Mouse (Mus musculus) embryonic fibroblast, embryonic 13.5 days (primary cell): ENCODE results near the gene C2cd4d. TPM values are rescaled to one million over a fixed set of nuclear protein-coding genes. Genes with fewer than 3 reads are reported as not detected.

Source experiments
- H3K27ac ChIP-seq: 2 replicates; pipeline ENCODE4 v1.5.1; 2012; ENCODE audit warnings: low read length, control low read depth, inconsistent platforms; ENCODE audit not compliant: insufficient read depth
- H3K4me1 ChIP-seq: 2 replicates; pipeline ENCODE4 v1.6.1; 2011; ENCODE audit warnings: low read length; ENCODE audit not compliant: control insufficient read depth, insufficient read depth
- H3K4me3 ChIP-seq: 2 replicates; pipeline ENCODE4 v1.5.1; 2011; ENCODE audit warnings: mild to moderate bottlenecking, control low read depth, low read length; ENCODE audit not compliant: insufficient read depth
- CTCF ChIP-seq: IDR thresholded peaks from 2 replicates; pipeline ENCODE4 v1.5.1; 2011; ENCODE audit warnings: mild to moderate bottlenecking, control low read depth, low read length, moderate library complexity, borderline replicate concordance; ENCODE audit not compliant: insufficient read depth
- POLR2A ChIP-seq: IDR thresholded peaks from 2 replicates; pipeline ENCODE4 v1.6.1; 2011; ENCODE audit warnings: low read depth, mild to moderate bottlenecking, control low read depth, low read length, moderate library complexity
- polyA plus RNA-seq: library from polyadenylated mRNA; stranded (reverse); fragments of >200 nt; gene quantifications from 2 replicates; pipeline ENCODE4 v1.2.4, GENCODE M21; 2011; ENCODE audit warnings: low read depth; ENCODE audit not compliant: missing spikeins, insufficient read length

C2cd4d gene
- polyA plus RNA-seq, 1 experiment = not detected

DNA sequence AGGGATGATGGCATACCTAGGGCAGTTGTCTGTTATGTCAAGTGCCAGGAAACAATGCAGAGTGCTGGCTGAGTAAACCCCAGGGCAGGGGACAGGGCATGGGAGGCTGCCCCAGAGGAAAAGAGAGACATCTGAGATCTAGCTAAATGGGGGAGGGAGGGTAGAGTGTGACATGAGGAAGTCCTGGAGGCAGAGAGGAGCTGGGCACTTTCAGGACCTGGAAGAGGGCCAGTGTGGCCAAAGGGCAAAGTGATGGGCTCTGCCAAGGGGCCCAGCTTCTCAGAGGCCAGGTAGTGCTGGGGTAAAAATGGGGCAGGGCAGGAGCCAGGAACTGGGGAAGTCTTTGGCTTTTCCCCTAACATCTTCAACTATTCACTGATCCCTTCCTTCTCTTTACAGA is 12.4 kb downstream of the C2cd4d start:
- Histone ChIP-seq H3K4me3 (no peak overlapping the region), H3K4me1 (no peaks in the 10 kb centered on the region; the same call in none of the 2 replicates), H3K27ac (no peak overlapping the region)
- TF ChIP-seq CTCF (no peak), POLR2A (no peak)

DNA sequence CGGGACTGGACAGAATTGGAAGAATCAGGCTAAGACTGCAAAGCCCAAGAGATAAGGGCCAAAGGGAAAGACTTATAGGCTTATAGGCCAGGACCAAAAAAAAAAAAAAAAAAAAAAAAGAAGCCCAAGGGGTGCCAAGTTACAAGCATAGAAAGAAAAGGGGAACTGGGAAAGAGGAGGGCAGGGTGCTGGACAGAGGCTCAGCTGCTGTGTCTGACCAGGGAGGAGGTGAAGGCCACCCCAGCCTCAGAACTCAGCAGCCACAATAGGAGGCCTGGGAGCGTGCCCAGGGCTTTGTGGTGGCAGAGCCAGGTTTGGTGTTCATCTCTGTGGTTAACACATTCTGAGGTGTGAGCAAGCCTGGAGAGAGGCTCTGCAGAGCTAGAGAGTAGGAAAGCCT is 12.9 kb downstream of the C2cd4d start:
- no peaks in the 10 kb centered on the region; the same call in none of the 2 replicates for H3K4me1 ChIP-seq
- TF ChIP-seq POLR2A (no peak), CTCF (no peak)
- no peak overlapping the region for H3K27ac ChIP-seq

DNA sequence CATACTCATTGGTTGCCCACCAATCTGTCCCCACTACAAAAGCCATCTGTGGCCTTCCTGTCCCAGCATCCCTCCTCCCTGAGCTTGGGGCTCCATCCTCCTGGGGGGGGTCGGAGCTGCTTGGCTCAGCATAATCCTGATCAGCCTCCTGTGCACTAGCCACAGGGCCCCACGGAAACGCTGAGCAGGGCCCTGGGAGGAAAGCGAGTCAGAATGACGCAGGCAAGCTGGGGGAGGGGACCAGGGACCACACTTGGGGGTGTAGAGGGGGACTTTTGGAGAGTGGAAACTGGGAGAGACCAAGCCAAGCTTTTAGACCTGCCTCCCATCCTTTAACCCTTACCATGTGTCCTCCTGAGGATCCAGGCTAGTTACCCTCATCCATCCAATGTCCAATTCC is 13.6 kb downstream of the C2cd4d start:
- Histone ChIP-seq H3K4me3 (no peak overlapping the region), H3K27ac (no peak overlapping the region), H3K4me1 (no peaks in the 10 kb centered on the region; the same call in none of the 2 replicates)
- TF ChIP-seq POLR2A = no peak
- TF ChIP-seq CTCF = no peak

More for the DNA sequence above, 12.9 kb downstream of the C2cd4d start:
- H3K4me3 ChIP-seq = no peak overlapping the region

DNA sequence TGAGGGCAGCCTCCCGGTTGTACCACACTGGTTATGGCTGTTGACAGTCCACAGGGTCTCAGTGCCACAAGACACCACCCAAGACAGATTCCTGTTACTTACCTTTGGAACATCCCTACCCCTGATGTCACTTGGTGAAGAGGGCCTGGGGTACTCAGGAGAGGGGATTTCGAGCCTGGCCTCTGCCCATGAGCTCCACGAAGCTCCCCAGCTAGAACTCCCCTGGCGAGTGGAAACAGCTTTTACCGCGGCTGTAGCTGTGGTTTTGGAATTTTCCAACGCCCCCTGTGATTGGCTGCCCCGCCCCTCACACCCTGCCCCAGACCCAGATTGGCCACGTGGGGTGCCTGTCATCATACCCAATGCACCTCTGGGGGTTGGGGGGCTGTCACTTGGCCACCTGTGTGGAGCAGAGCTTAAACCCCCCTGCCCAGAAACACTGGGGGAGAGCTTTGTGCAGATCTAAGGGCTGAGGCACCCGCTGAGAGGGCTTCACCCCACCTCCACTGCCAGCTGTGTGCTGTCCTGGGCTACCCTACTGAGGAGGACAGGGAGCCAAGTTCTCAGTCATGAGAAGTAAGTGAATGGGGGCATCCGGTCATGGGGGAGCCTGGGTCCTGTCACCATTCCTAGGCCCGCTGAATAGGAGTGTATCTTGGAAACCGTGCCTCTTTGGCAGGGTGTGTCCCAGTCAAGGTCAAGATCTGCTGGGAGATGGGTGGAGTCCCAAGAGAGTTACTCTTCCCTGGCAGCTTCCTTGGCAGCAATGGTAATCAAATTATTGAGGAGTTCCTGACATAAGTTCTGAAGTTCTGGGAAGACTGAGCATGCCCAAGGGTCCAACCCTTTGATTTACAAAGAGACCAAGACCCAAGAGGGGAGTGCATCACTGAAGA is 15.0 kb downstream of the C2cd4d start:
- Histone ChIP-seq H3K27ac (no peak overlapping the region), H3K4me3 (no peak overlapping the region), H3K4me1 (no peaks in the 10 kb centered on the region; the same call in none of the 2 replicates)
- TF ChIP-seq POLR2A = no peak
- TF ChIP-seq CTCF = no peak

DNA sequence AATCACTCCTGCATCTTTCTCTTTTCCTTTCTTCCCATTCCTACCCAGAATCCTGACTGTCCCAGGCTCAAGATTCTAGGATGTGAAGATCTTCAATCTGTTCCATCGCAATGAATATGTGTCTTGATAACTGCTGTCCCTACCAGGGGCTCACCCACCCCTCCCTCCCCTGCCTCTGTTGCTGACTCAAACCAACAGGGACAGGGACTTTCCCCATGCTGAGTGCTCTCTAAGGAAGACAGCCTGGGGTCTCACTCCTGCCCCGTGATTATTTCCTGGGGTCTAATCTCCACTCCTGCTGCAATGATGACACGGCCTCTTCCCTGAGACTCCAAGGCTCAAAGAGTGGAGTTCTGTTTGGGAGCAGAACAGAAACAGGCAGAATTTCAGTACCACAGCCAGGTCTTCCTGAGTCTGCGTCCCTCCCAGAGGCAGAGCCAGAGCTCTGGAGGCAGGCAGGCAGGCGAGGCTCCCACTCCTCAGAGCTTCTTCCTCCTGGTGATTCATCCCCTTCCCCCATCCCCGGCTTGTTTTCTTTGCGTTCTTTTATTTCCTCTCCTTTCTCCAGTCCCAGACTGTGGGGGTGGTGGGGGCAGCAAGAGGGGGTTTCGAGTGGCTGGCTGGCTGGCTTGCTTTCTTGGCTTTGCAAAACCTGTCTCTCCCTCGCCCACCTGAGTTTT is 17.7 kb downstream of the C2cd4d start:
- TF ChIP-seq CTCF (no peak), POLR2A (no peak)
- peaks cover 2% of the 10 kb centered on the region for H3K4me1 ChIP-seq
- no peak overlapping the region for H3K4me3 ChIP-seq
- no peak overlapping the region for H3K27ac ChIP-seq

DNA sequence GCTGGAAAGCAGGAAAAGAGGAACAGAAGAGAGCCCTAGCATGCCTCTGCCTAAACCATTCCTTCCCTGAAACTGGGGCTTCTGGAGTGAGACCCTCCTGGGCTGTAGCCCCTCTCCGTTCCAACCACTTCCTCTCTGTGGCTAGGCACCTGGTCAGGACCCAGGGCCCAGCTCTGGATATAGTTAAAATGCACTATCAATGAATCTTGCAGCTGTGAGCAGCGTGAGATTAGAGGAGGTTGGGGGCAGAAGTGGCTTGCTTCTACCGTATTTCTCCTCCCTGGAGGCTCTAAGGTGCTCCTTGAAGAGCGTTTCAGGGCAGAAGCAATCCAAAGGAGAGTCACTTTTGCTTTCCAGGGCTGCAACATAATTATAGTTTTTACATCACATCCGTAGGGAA is 20.1 kb downstream of the C2cd4d start:
- Histone ChIP-seq H3K4me1 (peaks cover 2% of the 10 kb centered on the region), H3K4me3 (no peak overlapping the region), H3K27ac (no peak overlapping the region)
- no peak for TF ChIP-seq CTCF
- no peak for TF ChIP-seq POLR2A

DNA sequence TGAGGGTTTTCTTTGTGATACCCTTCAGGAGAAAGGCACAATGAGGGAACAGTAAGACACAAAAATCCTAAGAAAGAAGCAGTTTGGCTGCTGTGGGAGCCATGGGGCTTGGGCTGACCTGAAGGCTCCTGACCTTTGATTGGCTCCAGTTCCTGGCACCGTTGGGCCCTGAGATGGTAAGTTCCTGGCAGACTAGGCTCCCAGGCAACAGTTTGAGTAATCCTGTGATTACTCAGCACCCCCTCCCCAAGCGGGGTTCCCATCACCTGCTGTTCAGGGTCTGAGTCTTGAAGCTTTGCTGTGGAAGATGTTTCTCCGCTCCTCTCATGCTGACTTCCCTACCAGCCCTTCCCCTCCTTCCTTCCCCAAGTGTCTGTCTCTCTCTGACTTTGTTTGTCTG is 21.2 kb downstream of the C2cd4d start:
- Histone ChIP-seq H3K4me3 (no peak overlapping the region), H3K27ac (no peak overlapping the region), H3K4me1 (peaks cover 2% of the 10 kb centered on the region)
- no peak for TF ChIP-seq CTCF
- no peak for TF ChIP-seq POLR2A

DNA sequence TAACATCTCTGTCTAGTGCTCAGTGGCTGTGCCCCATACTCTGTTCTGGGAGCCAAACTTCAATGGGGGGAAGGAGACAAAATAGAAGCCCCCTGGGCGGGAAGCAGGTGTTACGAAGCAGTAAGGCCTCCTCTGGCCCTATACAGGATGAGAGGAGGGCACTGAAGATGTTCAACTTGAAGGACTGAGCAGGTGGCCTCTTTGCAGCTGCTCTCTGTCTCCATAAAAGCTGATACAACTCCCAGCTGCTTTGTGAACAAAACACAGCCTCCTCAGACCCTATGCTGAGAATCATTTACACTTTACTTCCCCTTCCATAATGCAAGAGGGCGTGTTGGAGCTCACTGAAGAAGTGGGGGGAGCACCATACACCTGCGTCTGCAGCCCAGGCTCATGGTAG is 24.4 kb downstream of the C2cd4d start:
- Histone ChIP-seq H3K4me1 (peaks cover 2% of the 10 kb centered on the region; the same call in 1 of the 2 replicates), H3K4me3 (no peak overlapping the region)
- TF ChIP-seq POLR2A (no peak), CTCF (no peak)

DNA sequence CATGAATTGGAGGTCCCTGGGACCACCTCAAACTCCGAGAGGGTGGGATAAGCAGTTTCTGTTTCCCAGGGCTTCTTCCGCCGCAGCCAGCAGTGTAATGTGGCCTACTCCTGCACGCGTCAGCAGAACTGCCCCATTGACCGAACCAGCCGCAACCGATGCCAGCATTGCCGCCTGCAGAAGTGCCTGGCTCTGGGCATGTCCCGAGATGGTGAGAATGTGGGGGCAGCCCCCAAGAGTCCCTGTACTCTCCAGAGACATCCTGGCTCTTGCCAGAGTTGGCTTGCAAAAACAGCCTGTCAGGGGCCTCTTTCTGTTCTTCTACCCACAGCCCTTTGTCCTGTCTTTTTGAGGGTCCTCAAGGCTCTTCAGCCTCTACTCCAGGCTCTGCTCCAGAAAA is 25.2 kb downstream of the C2cd4d start:
- TF ChIP-seq POLR2A (no peak), CTCF (no peak)
- Histone ChIP-seq H3K4me1 (peaks cover 2% of the 10 kb centered on the region; the same call in 1 of the 2 replicates), H3K27ac (no peak overlapping the region), H3K4me3 (no peak overlapping the region)

More for the DNA sequence above, 24.4 kb downstream of the C2cd4d start:
- H3K27ac ChIP-seq = no peak overlapping the region

DNA sequence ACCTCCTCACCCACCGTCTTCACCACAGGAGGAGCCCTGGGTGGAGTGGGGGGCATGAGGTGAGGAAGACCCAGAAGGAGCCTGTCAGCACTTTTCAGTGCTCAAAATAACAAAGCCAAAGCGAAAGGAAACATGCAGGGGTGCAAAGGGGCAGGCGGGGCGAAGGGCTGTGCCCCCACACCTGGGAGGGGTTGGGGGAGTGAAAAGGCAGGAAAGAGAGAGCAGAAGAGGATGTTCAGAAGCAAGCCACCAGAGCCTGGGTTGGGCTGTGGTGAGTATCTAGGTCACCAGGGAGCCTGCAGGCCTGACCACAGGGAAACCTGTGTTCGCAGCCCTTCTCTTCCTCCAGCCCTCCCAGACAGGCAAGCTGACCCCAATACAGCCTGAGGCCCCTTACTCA is 25.8 kb downstream of the C2cd4d start:
- no peak overlapping the region for H3K4me3 ChIP-seq
- H3K4me1 ChIP-seq = peaks cover 2% of the 10 kb centered on the region; the same call in 1 of the 2 replicates
- no peak for TF ChIP-seq POLR2A
- TF ChIP-seq CTCF = no peak
- no peak overlapping the region for H3K27ac ChIP-seq
